Mouse (Mus musculus) ES-Bruce4 (cell line): Measurements from ENCODE around the gene Trim14.

Experiments
- CTCF ChIP-seq: IDR thresholded peaks from one replicate; pipeline ENCODE4 v1.8.1; 2011; ENCODE audit warnings: low read depth, low read length
- EP300 ChIP-seq: IDR thresholded peaks from 2 replicates; pipeline ENCODE4 v1.6.1; 2011; ENCODE audit warnings: low read depth, low read length; ENCODE audit not compliant: insufficient read depth
- POLR2A ChIP-seq: IDR thresholded peaks from one replicate; pipeline ENCODE4 v1.8.1; 2011; ENCODE audit warnings: low read length; ENCODE audit not compliant: insufficient read depth

DNA sequence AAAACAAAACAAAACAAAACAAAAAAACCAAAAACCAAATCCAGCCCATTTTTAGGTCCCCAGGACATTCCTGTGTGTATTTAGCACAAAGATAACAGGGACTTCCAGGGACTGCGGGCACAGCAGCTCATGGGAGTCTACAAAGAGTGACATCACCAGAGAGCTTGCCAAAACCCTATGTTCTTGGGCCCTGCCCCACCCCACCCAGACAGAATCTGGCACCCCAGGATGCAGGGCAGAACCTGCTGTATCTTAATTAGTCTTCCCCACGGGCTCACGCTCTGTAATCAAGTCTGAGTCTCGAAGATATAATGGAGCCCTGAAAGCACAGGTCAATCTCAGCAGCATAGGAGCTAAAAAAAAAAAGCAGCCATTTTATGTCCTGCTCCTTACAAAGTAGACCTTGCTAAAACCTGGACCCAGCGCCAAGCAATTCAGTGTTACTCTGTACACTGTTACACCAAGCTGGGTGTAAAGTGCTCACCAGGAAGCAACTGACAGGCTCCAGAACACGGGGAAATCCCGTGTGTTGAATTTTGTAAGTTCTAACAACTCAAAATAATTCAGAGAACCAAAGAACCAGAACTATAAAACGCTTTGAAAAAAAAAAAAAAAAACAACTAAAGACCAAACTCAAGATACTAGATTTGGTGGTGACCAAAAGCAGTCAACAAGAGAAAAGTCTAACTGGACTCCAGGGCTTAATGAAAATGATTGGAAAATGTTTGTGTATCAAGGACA lies 31.2 kb upstream of the Trim14 start:
- TF ChIP-seq CTCF, result no peak
- TF ChIP-seq EP300, result no peak
- no peak for TF ChIP-seq POLR2A
